Mouse (Mus musculus): Measurements from ENCODE around the gene Eef1akmt2. TPM values are rescaled to one million over a fixed set of nuclear protein-coding genes. Genes with fewer than 3 reads are reported as not detected.

Eef1akmt2 gene
- polyA plus RNA-seq, 1 experiment from 2014 or later, result 62.3 TPM

- Histone ChIP-seq H3K9ac (no peak overlapping the region), H3K4me1 (peaks cover 32% of the 10 kb centered on the region), H3K4me2 (no peak overlapping the region), H3K4me3 (replicated peaks) (no peak overlapping the region), H3K36me3 (no peaks in the 10 kb centered on the region), H3K27ac (peak overlapping the region; percentile 27; the same call in 1 of the 2 replicates), H3K27me3 (replicated peaks) (no peaks in the 10 kb centered on the region), H3K9me3 (no peaks in the 10 kb centered on the region)
- 33% methylated on average over 7 of the region's 7 CpGs for WGBS
- no peak for ATAC-seq (ENCODE audit: insufficient read depth, low FRiP score, low read depth)
These were observed 71.2 kb downstream of the Eef1akmt2 start for GRCm38 (mm10) chr7:132781130-132781814.

GRCm38 (mm10) chr7:132780611-132781010, 71.9 kb downstream of the Eef1akmt2 start:
- no peaks in the 10 kb centered on the region for H3K9me3 ChIP-seq
- H3K4me1 ChIP-seq, result peaks cover 28% of the 10 kb centered on the region
- 45% methylated on average over 4 of the region's 4 CpGs for WGBS
- H3K4me3 ChIP-seq (replicated peaks), result no peak overlapping the region
- H3K4me2 ChIP-seq, result no peak overlapping the region
- no peak for ATAC-seq (ENCODE audit: insufficient read depth, low FRiP score, low read depth)
- no peaks in the 10 kb centered on the region for H3K36me3 ChIP-seq
- H3K9ac ChIP-seq, result no peak overlapping the region
- no peaks in the 10 kb centered on the region for H3K27me3 ChIP-seq (replicated peaks)
- H3K27ac ChIP-seq, result peak overlapping the region; percentile 27; the same call in 1 of the 2 replicates

GRCm38 (mm10) chr7:132778630-132779029, 73.8 kb downstream of the Eef1akmt2 start:
- no peak overlapping the region for H3K4me3 ChIP-seq (replicated peaks)
- no peak overlapping the region for H3K9ac ChIP-seq
- H3K27ac ChIP-seq, result no peak overlapping the region
- H3K9me3 ChIP-seq, result no peaks in the 10 kb centered on the region
- peak; percentile 21; the same call in 1 of the 2 replicates for ATAC-seq (ENCODE audit: insufficient read depth, low FRiP score, low read depth)
- no peaks in the 10 kb centered on the region for H3K27me3 ChIP-seq (replicated peaks)
- no peaks in the 10 kb centered on the region for H3K36me3 ChIP-seq
- no peak overlapping the region for H3K4me2 ChIP-seq
- H3K4me1 ChIP-seq, result peaks cover 22% of the 10 kb centered on the region
- WGBS, result 78% methylated on average over 13 of the region's 13 CpGs

- no peaks in the 10 kb centered on the region for H3K36me3 ChIP-seq
- peak; percentile 79 for ATAC-seq (ENCODE audit: insufficient read depth, low FRiP score, low read depth)
- no peak overlapping the region for H3K27ac ChIP-seq
- H3K4me1 ChIP-seq, result peaks cover 22% of the 10 kb centered on the region
- no peak overlapping the region for H3K4me3 ChIP-seq (replicated peaks)
- 77% methylated on average over 1 of the region's 1 CpGs for WGBS
- H3K27me3 ChIP-seq (replicated peaks), result no peaks in the 10 kb centered on the region
- no peak overlapping the region for H3K9ac ChIP-seq
- H3K9me3 ChIP-seq, result no peaks in the 10 kb centered on the region
- H3K4me2 ChIP-seq, result no peak overlapping the region
These were observed 74.6 kb downstream of the Eef1akmt2 start for GRCm38 (mm10) chr7:132777728-132778453.

Other genes starting within 250 kb of the Eef1akmt2 start
- 14.7 and 15.9 TPM in 2 replicates for gene Lhpp, start 242.0 kb downstream of the Eef1akmt2 start, polyA plus RNA-seq (2015; fragmentation: Nextera tagmentation; extraction: Ambion mirVana)
- gene Fam53b, start 38.8 kb downstream of the Eef1akmt2 start, polyA plus RNA-seq (2015; fragmentation: Nextera tagmentation; extraction: Ambion mirVana), result 15.5 and 17.3 TPM in 2 replicates
- gene Abraxas2, start 6.6 kb upstream of the Eef1akmt2 start, polyA plus RNA-seq (2015; fragmentation: Nextera tagmentation; extraction: Ambion mirVana), result 34.5 and 34.6 TPM in 2 replicates
- gene Zranb1, start 78.5 kb upstream of the Eef1akmt2 start, polyA plus RNA-seq (2015; fragmentation: Nextera tagmentation; extraction: Ambion mirVana), result 12.7 and 13.1 TPM in 2 replicates